Mouse (Mus musculus) T-helper 2 cell (primary cell): ENCODE data around the gene Cntnap2.

Experiments
- in situ Hi-C: fragments of 300-600 bp; cut with MboI, MseI; formaldehyde crosslinking; loops from one replicate; pipeline ENCODE4 v1.15.1; 2025; ENCODE audit warnings: high pct_unique_total_duplicates

Gene Cntnap2

GRCm38 (mm10) chr6:46961022-46961686 lies 1902.0 kb downstream of the Cntnap2 start:
- in situ Hi-C loops, result no loop called here

- in situ Hi-C loops, result no loop called here
Measured at GRCm38 (mm10) chr6:46963261-46963660, 1904.1 kb downstream of the Cntnap2 start.

GRCm38 (mm10) chr6:46963693-46964092 lies 1904.5 kb downstream of the Cntnap2 start:
- in situ Hi-C loops, result no loop called here

- in situ Hi-C loops, result no loop called here
Measured at GRCm38 (mm10) chr6:46972640-46973039, 1913.5 kb downstream of the Cntnap2 start.

GRCm38 (mm10) chr6:46996010-46996602 lies 1936.9 kb downstream of the Cntnap2 start:
- in situ Hi-C loops, result no loop called here

GRCm38 (mm10) chr6:47004430-47004829 lies 1945.3 kb downstream of the Cntnap2 start:
- in situ Hi-C loops, result no loop called here

GRCm38 (mm10) chr6:47012933-47013332 lies 1953.8 kb downstream of the Cntnap2 start:
- in situ Hi-C loops, result no loop called here

- in situ Hi-C loops, result no loop called here
Measured at GRCm38 (mm10) chr6:47013535-47013934, 1954.4 kb downstream of the Cntnap2 start.

- in situ Hi-C loops, result no loop called here
Measured at GRCm38 (mm10) chr6:47014886-47015586, 1955.9 kb downstream of the Cntnap2 start.

GRCm38 (mm10) chr6:47026064-47026686 lies 1967.0 kb downstream of the Cntnap2 start:
- in situ Hi-C loops, result no loop called here

GRCm38 (mm10) chr6:47031362-47031761 lies 1972.2 kb downstream of the Cntnap2 start:
- in situ Hi-C loops, result no loop called here

GRCm38 (mm10) chr6:47042602-47043001 lies 1983.4 kb downstream of the Cntnap2 start:
- in situ Hi-C loops, result no loop called here

- in situ Hi-C loops, result no loop called here
Measured at GRCm38 (mm10) chr6:47043586-47043985, 1984.4 kb downstream of the Cntnap2 start.

- in situ Hi-C loops, result no loop called here
Measured at GRCm38 (mm10) chr6:47044385-47045200, 1985.4 kb downstream of the Cntnap2 start.

GRCm38 (mm10) chr6:47049051-47049450 lies 1989.9 kb downstream of the Cntnap2 start:
- in situ Hi-C loops, result no loop called here

- in situ Hi-C loops, result no loop called here
Measured at GRCm38 (mm10) chr6:47050319-47051222, 1991.4 kb downstream of the Cntnap2 start.

- in situ Hi-C loops, result no loop called here
Measured at GRCm38 (mm10) chr6:47061341-47061740, 2002.2 kb downstream of the Cntnap2 start.

GRCm38 (mm10) chr6:47089998-47090397 lies 2030.8 kb downstream of the Cntnap2 start:
- in situ Hi-C loops, result no loop called here

- in situ Hi-C loops, result no loop called here
Measured at GRCm38 (mm10) chr6:47104951-47105350, 2045.8 kb downstream of the Cntnap2 start.

GRCm38 (mm10) chr6:47109582-47110220 lies 2050.5 kb downstream of the Cntnap2 start:
- in situ Hi-C loops, result no loop called here
